Mouse (Mus musculus) liver, embryonic 14.5 days (tissue): ENCODE measurements at regions not wholly inside any gene's neighbourhood (a gene's known extent, or its start where the extent isn't known, plus 50 kb on each side); places are given as distances from the start of the nearest gene placed in this dataset.

Experiments used
- ATAC-seq: fragments of 200-750 bp; cut with Nextera tagmentation; 2 replicates; pipeline ENCODE4 v1.8.0; 2017; ENCODE audit warnings: moderate number of reproducible peaks, mild to moderate bottlenecking, moderate library complexity; ENCODE audit not compliant: insufficient read depth
- DNase-seq, 3 experiments: peaks; one replicate each; pipeline ENCODE4 v3.0.0-alpha.2; 2012 to 2013; ENCODE audit warnings: low read depth in 3 of 3, low spot score in 3 of 3
- H3K27ac ChIP-seq: fragments of 300-500 bp; sonication (generic); 2 replicates; pipeline ENCODE4 v1.5.1; 2014; ENCODE audit warnings: moderate library complexity, mild to moderate bottlenecking, control low read depth, inconsistent platforms
- H3K27me3 ChIP-seq: fragments of 300-500 bp; sonication (generic); 2 replicates; pipeline ENCODE4 v1.6.1; 2014; ENCODE audit warnings: mild to moderate bottlenecking, low read length, moderate library complexity; ENCODE audit not compliant: control insufficient read depth, insufficient read depth
- H3K36me3 ChIP-seq: fragments of 300-500 bp; sonication (generic); replicated peaks from 2 replicates; pipeline ENCODE4 v1.6.1; 2014; ENCODE audit warnings: low read depth; ENCODE audit not compliant: control insufficient read depth, insufficient read depth
- H3K4me1 ChIP-seq, 2 experiments: fragments of 200-500 bp in 1 of 2; fragments of 300-500 bp in 1 of 2; sonication (generic) in 1 of 2; replicated peaks; 2 replicates each; pipeline ENCODE4 v1.6.1; 2012 to 2014; ENCODE audit warnings: antibody characterized with exemption in 1 of 2, inconsistent platforms in 1 of 2, low read length in 1 of 2; ENCODE audit not compliant: control insufficient read depth in 2 of 2, insufficient read depth in 2 of 2
- H3K4me2 ChIP-seq: fragments of 300-500 bp; sonication (generic); 2 replicates; pipeline ENCODE4 v1.6.1; 2014; ENCODE audit warnings: low read depth, mild to moderate bottlenecking, control low read depth, moderate library complexity
- H3K4me3 ChIP-seq, 2 experiments: fragments of 200-500 bp in 1 of 2; fragments of 300-500 bp in 1 of 2; sonication (generic) in 1 of 2; 2 replicates each; pipeline ENCODE4 v1.5.1; 2012 to 2014; ENCODE audit warnings: low read depth in 2 of 2, low read length in 2 of 2, mild to moderate bottlenecking in 2 of 2, control low read depth in 1 of 2, inconsistent platforms in 1 of 2, moderate library complexity in 1 of 2; ENCODE audit not compliant: insufficient read depth in 1 of 2
- H3K9ac ChIP-seq: fragments of 300-500 bp; sonication (generic); replicated peaks from 2 replicates; pipeline ENCODE4 v1.6.1; 2014; ENCODE audit warnings: mild to moderate bottlenecking, control low read depth, moderate library complexity
- H3K9me3 ChIP-seq: fragments of 300-500 bp; sonication (generic); 2 replicates; pipeline ENCODE4 v1.6.1; 2016; ENCODE audit warnings: low read length, mixed read lengths; ENCODE audit not compliant: control insufficient read depth
- CTCF ChIP-seq: IDR thresholded peaks from 2 replicates; pipeline ENCODE4 v1.5.1; 2016; ENCODE audit warnings: antibody characterized with exemption, low read depth, control low read depth
- EP300 ChIP-seq: IDR thresholded peaks from 2 replicates; pipeline ENCODE4 v1.6.1; 2016; ENCODE audit warnings: antibody characterized with exemption, low read depth
- WGBS: fragments of 180-500 bp; shearing (Covaris S2); extraction: QIAGEN DNeasy Blood & Tissue Kit; methylation state at CpG from one replicate; pipeline ENCODE4 v1.1.7; 2014; ENCODE audit not compliant: insufficient replicate concordance; 5-methylcytosine and 5-hydroxymethylcytosine counted together

GRCm38 (mm10) chr1:142985516-142985915, 654.9 kb upstream of the B3galt2 start:
- DNase-seq (no peak), ATAC-seq (no peak)
- H3K4me1 ChIP-seq, result no peaks in the 10 kb centered on the region
- no peak overlapping the region for H3K4me2 ChIP-seq
- WGBS, result 57% methylated on average over 1 of the region's 1 CpGs
- no peaks in the 10 kb centered on the region for H3K36me3 ChIP-seq
- H3K27ac ChIP-seq, result no peak overlapping the region
- no peaks in the 10 kb centered on the region for H3K27me3 ChIP-seq
- H3K9ac ChIP-seq, result no peak overlapping the region
- TF ChIP-seq EP300, result no peak
- no peak for TF ChIP-seq CTCF
- H3K9me3 ChIP-seq, result no peaks in the 10 kb centered on the region
- no peak overlapping the region for H3K4me3 ChIP-seq

- Histone ChIP-seq H3K4me3 (no peak overlapping the region), H3K27me3 (no peaks in the 10 kb centered on the region), H3K27ac (no peak overlapping the region), H3K4me1 (no peaks in the 10 kb centered on the region), H3K4me2 (no peak overlapping the region), H3K9ac (no peak overlapping the region), H3K36me3 (no peaks in the 10 kb centered on the region), H3K9me3 (no peaks in the 10 kb centered on the region)
- WGBS, result 18% methylated on average over 1 of the region's 1 CpGs
- DNase-seq, result no peak
- no peak for ATAC-seq
- no peak for TF ChIP-seq CTCF
- TF ChIP-seq EP300, result no peak
Measured at GRCm38 (mm10) chr1:143000216-143000615, 640.2 kb upstream of the B3galt2 start.

GRCm38 (mm10) chr1:143001112-143001511, 639.4 kb upstream of the B3galt2 start:
- H3K9me3 ChIP-seq, result no peaks in the 10 kb centered on the region
- H3K27ac ChIP-seq, result no peak overlapping the region
- H3K4me3 ChIP-seq, result no peak overlapping the region
- H3K4me1 ChIP-seq, result no peaks in the 10 kb centered on the region
- TF ChIP-seq EP300, result no peak
- TF ChIP-seq CTCF, result no peak
- H3K36me3 ChIP-seq, result no peaks in the 10 kb centered on the region
- WGBS, result 51% methylated on average over 3 of the region's 3 CpGs
- no peak for ATAC-seq
- DNase-seq, result no peak
- H3K27me3 ChIP-seq, result no peaks in the 10 kb centered on the region
- no peak overlapping the region for H3K4me2 ChIP-seq
- H3K9ac ChIP-seq, result no peak overlapping the region

- ATAC-seq, result no peak
- DNase-seq, result no peak
Measured at GRCm38 (mm10) chr1:143006045-143006444, 634.4 kb upstream of the B3galt2 start.

GRCm38 (mm10) chr1:143019982-143020381, 620.5 kb upstream of the B3galt2 start:
- H3K4me2 ChIP-seq, result no peak overlapping the region
- no peak overlapping the region for H3K4me3 ChIP-seq
- no peak for DNase-seq
- no peak for ATAC-seq
- H3K36me3 ChIP-seq, result no peaks in the 10 kb centered on the region
- TF ChIP-seq CTCF (no peak), EP300 (no peak)
- WGBS, result 57% methylated on average over 2 of the region's 2 CpGs
- no peak overlapping the region for H3K27ac ChIP-seq
- H3K4me1 ChIP-seq, result no peaks in the 10 kb centered on the region
- no peaks in the 10 kb centered on the region for H3K27me3 ChIP-seq
- H3K9me3 ChIP-seq, result no peaks in the 10 kb centered on the region
- no peak overlapping the region for H3K9ac ChIP-seq

More at GRCm38 (mm10) chr1:143006045-143006444, 634.4 kb upstream of the B3galt2 start:
- Histone ChIP-seq H3K27ac (no peak overlapping the region), H3K36me3 (no peaks in the 10 kb centered on the region), H3K27me3 (no peaks in the 10 kb centered on the region), H3K9me3 (no peaks in the 10 kb centered on the region), H3K4me1 (no peaks in the 10 kb centered on the region), H3K9ac (no peak overlapping the region), H3K4me2 (no peak overlapping the region), H3K4me3 (no peak overlapping the region)
- no peak for TF ChIP-seq CTCF
- TF ChIP-seq EP300, result no peak
- WGBS, result 53% methylated on average over 3 of the region's 3 CpGs

- WGBS, result 43% methylated on average over 2 of the region's 2 CpGs
- ATAC-seq (no peak), DNase-seq (no peak)
- Histone ChIP-seq H3K4me3 (no peak overlapping the region), H3K9me3 (no peaks in the 10 kb centered on the region), H3K4me1 (no peaks in the 10 kb centered on the region), H3K9ac (no peak overlapping the region), H3K36me3 (no peaks in the 10 kb centered on the region), H3K27ac (no peak overlapping the region), H3K4me2 (no peak overlapping the region), H3K27me3 (no peaks in the 10 kb centered on the region)
- TF ChIP-seq EP300, result no peak
- no peak for TF ChIP-seq CTCF
Measured at GRCm38 (mm10) chr1:143053161-143053560, 587.3 kb upstream of the B3galt2 start.
